Mouse (Mus musculus): ENCODE results near the gene Mkln1.

GRCm38 (mm10) chr6:31445258-31445657 lies 46.7 kb downstream of the Mkln1 start:
- TF ChIP-seq POLR2A (IDR thresholded peaks at IDR 0.05; ENCODE audit: control insufficient read depth, low read depth, low read length) (no peak), CTCF (IDR thresholded peaks at IDR 0.05; ENCODE audit: control insufficient read depth, insufficient read depth, insufficient replicate concordance, low read depth, low read length) (no peak)

Measured in testis, adult 2 months (tissue).